Mouse (Mus musculus): ENCODE measurements at regions not wholly inside any gene's neighbourhood (a gene's known extent, or its start where the extent isn't known, plus 50 kb on each side); places are given as distances from the start of the nearest gene placed in this dataset. TPM values are rescaled to one million over a fixed set of nuclear protein-coding genes. Genes with fewer than 3 reads are reported as not detected.

DNA sequence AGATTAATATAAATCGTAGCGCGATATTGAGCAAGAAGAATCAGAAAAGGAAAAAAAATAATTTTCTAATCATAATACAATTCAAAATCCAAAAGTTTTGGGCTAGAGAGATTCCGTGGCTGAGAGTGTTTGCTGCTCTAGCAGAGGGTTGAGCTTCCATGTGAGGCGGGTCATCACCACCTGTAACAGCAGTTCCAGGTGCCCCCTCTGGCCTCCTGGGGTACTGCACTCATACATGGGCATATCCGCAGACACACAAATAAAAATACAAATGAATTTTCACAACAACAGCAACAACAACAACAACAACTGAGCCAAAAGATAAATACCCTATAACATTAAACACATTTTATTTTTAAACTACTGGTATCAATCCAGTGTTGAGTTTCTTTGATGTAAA is 94.7 kb upstream of the Chrm3 start:
- no peak overlapping the region for H3K4me2 ChIP-seq (replicated peaks; ENCODE audit: low read depth, low read length)
- H3K27ac ChIP-seq (ENCODE audit: low read length) = no peak overlapping the region
- H3K4me3 ChIP-seq (ENCODE audit: low read depth, low read length) = no peak overlapping the region
- H3K9ac ChIP-seq (replicated peaks; ENCODE audit: low read depth, low read length) = no peak overlapping the region
- WGBS = 92% methylated on average over 6 of the region's 6 CpGs
- H3K36me3 ChIP-seq (ENCODE audit: control insufficient read depth, insufficient read depth, low read length) = no peaks in the 10 kb centered on the region
- ATAC-seq (ENCODE audit: insufficient number of reproducible peaks, insufficient read depth, low FRiP score, low read depth) = no peak
- H3K9me3 ChIP-seq (ENCODE audit: control insufficient read depth, low read depth, low read length) = no peaks in the 10 kb centered on the region
- no peaks in the 10 kb centered on the region for H3K27me3 ChIP-seq (ENCODE audit: control insufficient read depth, insufficient read depth, low read length)
- no peaks in the 10 kb centered on the region for H3K4me1 ChIP-seq (ENCODE audit: control insufficient read depth, insufficient read depth, low read length)

DNA sequence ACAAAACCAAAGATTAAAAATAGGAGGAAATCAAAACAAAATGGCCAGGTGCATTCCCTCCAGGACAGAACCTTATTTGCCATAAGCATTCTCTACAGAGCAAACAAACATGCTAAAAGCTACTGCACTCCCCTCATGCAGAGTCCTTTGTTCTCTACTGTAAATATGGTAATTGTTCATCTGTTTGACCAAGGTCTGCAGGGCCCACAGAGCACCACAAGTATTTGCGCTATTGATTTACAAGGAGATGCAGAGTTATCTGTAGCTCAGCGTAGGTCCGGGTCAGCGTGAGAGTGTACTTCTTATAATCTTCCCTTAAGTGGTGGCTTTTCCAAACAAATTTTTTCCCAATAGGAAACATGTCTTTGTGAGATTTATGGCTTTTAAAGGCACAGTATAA is 94.0 kb upstream of the Chrm3 start:
- H3K4me2 ChIP-seq (replicated peaks; ENCODE audit: low read depth, low read length) = no peak overlapping the region
- no peak for ATAC-seq (ENCODE audit: insufficient number of reproducible peaks, insufficient read depth, low FRiP score, low read depth)
- WGBS = 34% methylated on average over 4 of the region's 4 CpGs
- H3K27ac ChIP-seq (ENCODE audit: low read length) = no peak overlapping the region
- H3K4me3 ChIP-seq (ENCODE audit: low read depth, low read length) = no peak overlapping the region
- H3K9me3 ChIP-seq (ENCODE audit: control insufficient read depth, low read depth, low read length) = no peaks in the 10 kb centered on the region
- no peaks in the 10 kb centered on the region for H3K27me3 ChIP-seq (ENCODE audit: control insufficient read depth, insufficient read depth, low read length)
- H3K9ac ChIP-seq (replicated peaks; ENCODE audit: low read depth, low read length) = no peak overlapping the region
- H3K36me3 ChIP-seq (ENCODE audit: control insufficient read depth, insufficient read depth, low read length) = no peaks in the 10 kb centered on the region
- no peaks in the 10 kb centered on the region for H3K4me1 ChIP-seq (ENCODE audit: control insufficient read depth, insufficient read depth, low read length)

DNA sequence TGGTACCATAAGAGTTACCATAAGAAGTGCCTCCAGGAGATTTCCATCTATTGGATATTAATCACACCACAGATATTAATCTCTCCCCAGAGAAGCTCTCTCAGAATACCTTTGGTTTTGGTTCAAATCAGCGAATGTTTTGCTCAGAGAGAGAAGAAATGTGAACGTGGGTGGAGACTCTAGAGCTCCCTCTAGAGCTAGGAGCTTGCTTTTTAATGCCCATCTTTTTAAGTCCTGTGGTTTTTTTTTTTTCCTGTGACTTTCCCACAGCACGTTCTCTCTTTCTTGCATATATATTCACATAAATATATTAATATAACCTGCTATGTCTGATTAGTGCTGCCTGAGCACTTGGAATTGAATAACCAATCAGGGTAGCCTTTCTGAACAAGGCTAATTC is 90.4 kb upstream of the Chrm3 start:
- H3K27me3 ChIP-seq (ENCODE audit: control insufficient read depth, insufficient read depth, low read length) = no peaks in the 10 kb centered on the region
- no peak overlapping the region for H3K4me2 ChIP-seq (replicated peaks; ENCODE audit: low read depth, low read length)
- H3K4me1 ChIP-seq (ENCODE audit: control insufficient read depth, insufficient read depth, low read length) = no peaks in the 10 kb centered on the region
- no peak overlapping the region for H3K27ac ChIP-seq (ENCODE audit: low read length)
- no peak overlapping the region for H3K9ac ChIP-seq (replicated peaks; ENCODE audit: low read depth, low read length)
- no peak for ATAC-seq (ENCODE audit: insufficient number of reproducible peaks, insufficient read depth, low FRiP score, low read depth)
- no peak overlapping the region for H3K4me3 ChIP-seq (ENCODE audit: low read depth, low read length)
- no peaks in the 10 kb centered on the region for H3K36me3 ChIP-seq (ENCODE audit: control insufficient read depth, insufficient read depth, low read length)
- H3K9me3 ChIP-seq (ENCODE audit: control insufficient read depth, low read depth, low read length) = no peaks in the 10 kb centered on the region
- WGBS = 26% methylated on average over 3 of the region's 3 CpGs

DNA sequence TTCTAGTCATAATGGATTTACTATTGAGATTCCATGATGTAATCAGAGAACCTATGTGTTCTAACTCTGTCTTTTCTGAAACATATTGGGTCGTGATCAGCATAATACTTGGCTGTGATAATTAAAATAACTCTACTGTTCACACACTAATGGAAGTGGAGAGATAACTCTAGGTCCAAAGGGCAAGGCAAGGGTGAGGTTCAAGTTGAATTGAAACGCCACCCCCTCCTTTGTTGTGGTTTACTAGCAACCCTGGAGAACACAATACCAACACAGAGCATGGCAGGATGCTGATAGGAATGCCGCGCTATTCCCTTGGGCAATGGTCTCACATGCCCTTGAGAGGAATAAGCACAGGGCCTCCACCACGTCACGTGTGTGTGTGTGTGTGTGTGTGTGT is 88.9 kb upstream of the Chrm3 start:
- Histone ChIP-seq H3K4me1 (ENCODE audit: control insufficient read depth, insufficient read depth, low read length) (no peaks in the 10 kb centered on the region), H3K4me3 (ENCODE audit: low read depth, low read length) (no peak overlapping the region), H3K4me2 (replicated peaks; ENCODE audit: low read depth, low read length) (no peak overlapping the region), H3K27me3 (ENCODE audit: control insufficient read depth, insufficient read depth, low read length) (no peaks in the 10 kb centered on the region), H3K9ac (replicated peaks; ENCODE audit: low read depth, low read length) (no peak overlapping the region), H3K36me3 (ENCODE audit: control insufficient read depth, insufficient read depth, low read length) (no peaks in the 10 kb centered on the region), H3K9me3 (ENCODE audit: control insufficient read depth, low read depth, low read length) (no peaks in the 10 kb centered on the region), H3K27ac (ENCODE audit: low read length) (no peak overlapping the region)
- no peak for ATAC-seq (ENCODE audit: insufficient number of reproducible peaks, insufficient read depth, low FRiP score, low read depth)
- 82% methylated on average over 6 of the region's 6 CpGs for WGBS

DNA sequence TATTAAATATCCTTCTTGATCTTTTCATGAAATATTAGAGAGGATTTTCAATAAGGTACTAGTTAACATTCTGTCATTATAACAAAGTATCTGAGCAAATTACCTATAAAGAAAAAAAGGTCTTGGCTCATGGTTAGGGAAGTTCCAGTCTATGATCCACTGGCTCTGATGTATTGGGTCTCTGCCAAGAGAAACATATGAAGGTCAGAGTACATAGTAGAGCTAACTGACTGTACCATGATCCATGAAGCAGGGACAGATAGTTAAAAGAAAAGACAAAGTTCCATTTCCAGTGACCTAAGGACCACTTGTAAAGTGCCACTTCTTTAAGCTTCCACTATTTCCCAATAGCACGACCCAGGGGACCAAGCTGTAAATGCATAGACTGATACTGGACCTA is 87.2 kb upstream of the Chrm3 start:
- Histone ChIP-seq H3K9me3 (ENCODE audit: control insufficient read depth, low read depth, low read length) (no peaks in the 10 kb centered on the region), H3K4me1 (ENCODE audit: control insufficient read depth, insufficient read depth, low read length) (no peaks in the 10 kb centered on the region), H3K27me3 (ENCODE audit: control insufficient read depth, insufficient read depth, low read length) (no peaks in the 10 kb centered on the region), H3K4me2 (replicated peaks; ENCODE audit: low read depth, low read length) (no peak overlapping the region), H3K36me3 (ENCODE audit: control insufficient read depth, insufficient read depth, low read length) (no peaks in the 10 kb centered on the region), H3K27ac (ENCODE audit: low read length) (no peak overlapping the region), H3K4me3 (ENCODE audit: low read depth, low read length) (no peak overlapping the region), H3K9ac (replicated peaks; ENCODE audit: low read depth, low read length) (no peak overlapping the region)
- ATAC-seq (ENCODE audit: insufficient number of reproducible peaks, insufficient read depth, low FRiP score, low read depth) = no peak
- 85% methylated on average over 1 of the region's 1 CpGs for WGBS

DNA sequence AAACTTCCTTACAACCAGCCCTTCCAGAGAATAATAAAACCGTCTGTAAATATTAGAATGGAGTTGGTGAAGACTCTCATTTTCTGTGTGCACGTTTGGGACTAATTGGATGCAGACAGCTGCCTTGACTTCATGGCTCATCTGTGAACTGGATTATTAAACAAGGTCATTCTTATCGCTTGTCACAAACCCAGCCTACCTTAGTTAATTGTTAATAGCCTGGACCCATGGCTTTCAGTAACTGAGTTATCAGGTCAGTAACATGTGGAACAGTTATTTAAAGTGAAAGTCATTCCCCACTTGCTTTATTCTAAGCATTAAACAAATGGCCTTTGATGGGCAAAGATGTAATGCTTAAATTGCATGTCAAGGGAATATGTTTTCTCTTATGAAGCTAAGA is 85.0 kb upstream of the Chrm3 start:
- no peak for ATAC-seq (ENCODE audit: insufficient number of reproducible peaks, insufficient read depth, low FRiP score, low read depth)
- H3K27ac ChIP-seq (ENCODE audit: low read length) = no peak overlapping the region
- H3K9ac ChIP-seq (replicated peaks; ENCODE audit: low read depth, low read length) = no peak overlapping the region
- H3K27me3 ChIP-seq (ENCODE audit: control insufficient read depth, insufficient read depth, low read length) = no peaks in the 10 kb centered on the region
- H3K4me2 ChIP-seq (replicated peaks; ENCODE audit: low read depth, low read length) = no peak overlapping the region
- no peaks in the 10 kb centered on the region for H3K9me3 ChIP-seq (ENCODE audit: control insufficient read depth, low read depth, low read length)
- WGBS = 57% methylated on average over 3 of the region's 3 CpGs
- no peak overlapping the region for H3K4me3 ChIP-seq (ENCODE audit: low read depth, low read length)
- H3K4me1 ChIP-seq (ENCODE audit: control insufficient read depth, insufficient read depth, low read length) = no peaks in the 10 kb centered on the region
- no peaks in the 10 kb centered on the region for H3K36me3 ChIP-seq (ENCODE audit: control insufficient read depth, insufficient read depth, low read length)

Small RNA genes lying in the stretch of these regions (microRNA-seq; reads per million reads assigned to microRNA genes)
- gene Gm23415 = not detected

All from stomach, embryonic 14.5 days (tissue).